Mouse (Mus musculus): Measurements from ENCODE around the gene Ylpm1.
A peak's percentile ranks its signal among the peaks of the same experiment; 100 is the strongest.

Gene Ylpm1

GRCm38 (mm10) chr12:84996083-84996496, at the start of gene Ylpm1:
Gene Ylpm1 (plus strand): TSS chr12:84996321.
- DNase-seq (ENCODE audit: low spot score) = peak; percentile 96

GRCm38 (mm10) chr12:84947894-84948583, 48.1 kb upstream of the Ylpm1 start:
- no peak for DNase-seq (ENCODE audit: low spot score)

- no peak for DNase-seq (ENCODE audit: low spot score)
These were observed 47.4 kb upstream of the Ylpm1 start for GRCm38 (mm10) chr12:84948584-84949285.

GRCm38 (mm10) chr12:84950763-84951162, 45.4 kb upstream of the Ylpm1 start:
- DNase-seq (ENCODE audit: low spot score) = no peak

- no peak for DNase-seq (ENCODE audit: low spot score)
These were observed 44.6 kb upstream of the Ylpm1 start for GRCm38 (mm10) chr12:84951531-84951930.

- DNase-seq (ENCODE audit: low spot score) = no peak
These were observed 43.8 kb upstream of the Ylpm1 start for GRCm38 (mm10) chr12:84952351-84952750.

- no peak for DNase-seq (ENCODE audit: low spot score)
These were observed 39.8 kb upstream of the Ylpm1 start for GRCm38 (mm10) chr12:84956317-84956716.

- DNase-seq (ENCODE audit: low spot score) = no peak
These were observed 37.2 kb upstream of the Ylpm1 start for GRCm38 (mm10) chr12:84958794-84959356.

GRCm38 (mm10) chr12:84962606-84963005, 33.5 kb upstream of the Ylpm1 start:
- peak; percentile 76 for DNase-seq (ENCODE audit: low spot score)

GRCm38 (mm10) chr12:84968831-84969655, 27.1 kb upstream of the Ylpm1 start:
- peak; percentile 49 for DNase-seq (ENCODE audit: low spot score)

GRCm38 (mm10) chr12:84969656-84970427, 26.3 kb upstream of the Ylpm1 start:
- DNase-seq (ENCODE audit: low spot score) = peak; percentile 28

GRCm38 (mm10) chr12:84970428-84971096, 25.6 kb upstream of the Ylpm1 start, which contains the start of the genes Fcf1 and Arel1:
Gene Fcf1 (plus strand): TSS chr12:84970897.
Gene Arel1 (minus strand): TSS chr12:84970900.
- peak; percentile 89 for DNase-seq (ENCODE audit: low spot score)

GRCm38 (mm10) chr12:84979264-84979862, 16.8 kb upstream of the Ylpm1 start:
- DNase-seq (ENCODE audit: low spot score) = no peak

- DNase-seq (ENCODE audit: low spot score) = no peak
These were observed 6.7 kb upstream of the Ylpm1 start for GRCm38 (mm10) chr12:84989456-84989855.

GRCm38 (mm10) chr12:84995112-84995761, 884 bp upstream of the Ylpm1 start:
- DNase-seq (ENCODE audit: low spot score) = no peak

GRCm38 (mm10) chr12:84996501-84997398, 629 bp downstream of the Ylpm1 start:
- DNase-seq (ENCODE audit: low spot score) = peak; percentile 68

- DNase-seq (ENCODE audit: low spot score) = no peak
These were observed 2.9 kb downstream of the Ylpm1 start for GRCm38 (mm10) chr12:84999053-84999452.

- DNase-seq (ENCODE audit: low spot score) = no peak
These were observed 10.1 kb downstream of the Ylpm1 start for GRCm38 (mm10) chr12:85006206-85006605.

- no peak for DNase-seq (ENCODE audit: low spot score)
These were observed 10.9 kb downstream of the Ylpm1 start for GRCm38 (mm10) chr12:85007021-85007420.
